Mouse (Mus musculus) cerebellum, adult 9-10 months (tissue): Measurements from ENCODE around the gene Poc1b.

Source experiments
- DNase-seq: peaks from one replicate; pipeline ENCODE4 v3.0.0; 2022

Gene Poc1b

GRCm38 (mm10) chr10:99232518-99233227 lies 125.8 kb downstream of the Poc1b start:
- DNase-seq = no peak

GRCm38 (mm10) chr10:99234336-99234735 lies 127.5 kb downstream of the Poc1b start:
- DNase-seq = no peak

GRCm38 (mm10) chr10:99235081-99235480 lies 128.2 kb downstream of the Poc1b start:
- DNase-seq = no peak

GRCm38 (mm10) chr10:99237205-99237832 lies 130.5 kb downstream of the Poc1b start:
- DNase-seq = no peak

- peak; percentile 20 for DNase-seq
Observed at GRCm38 (mm10) chr10:99238537-99238936, 131.7 kb downstream of the Poc1b start.

- no peak for DNase-seq
Observed at GRCm38 (mm10) chr10:99241284-99241828, 134.5 kb downstream of the Poc1b start.

- DNase-seq = no peak
Observed at GRCm38 (mm10) chr10:99241829-99242711, 135.2 kb downstream of the Poc1b start.

- no peak for DNase-seq
Observed at GRCm38 (mm10) chr10:99242721-99243120, 135.9 kb downstream of the Poc1b start.

- no peak for DNase-seq
Observed at GRCm38 (mm10) chr10:99243907-99244489, 137.2 kb downstream of the Poc1b start.

- no peak for DNase-seq
Observed at GRCm38 (mm10) chr10:99244655-99245260, 137.9 kb downstream of the Poc1b start.

- DNase-seq = no peak
Observed at GRCm38 (mm10) chr10:99246797-99247508, 140.1 kb downstream of the Poc1b start.
